Mouse (Mus musculus) monocyte, adult 5-6 weeks (primary cell): ENCODE data around the gene Galk1. TPM values are rescaled to one million over a fixed set of nuclear protein-coding genes. Genes with fewer than 3 reads are reported as not detected.

Experiments
- total RNA-seq: library from RNA; stranded (forward); fragments of 200-1000, 200-491, 200-594 nt; gene quantifications from 3 replicates; pipeline ENCODE4 v1.2.3, GENCODE M21; 2017

Gene Galk1
- total RNA-seq, 1 experiment from 2014 or later = 5.8 TPM

Other genes with a start within 250 kb of the Galk1 start
- gene Tmem94, start 247.3 kb downstream of the Galk1 start, total RNA-seq = 10.8 to 33.1 TPM (median 10.9 TPM) in 3 replicates
- 0.19 to 5.1 TPM (median 0.78 TPM) in 3 replicates for gene Caskin2, start 199.1 kb downstream of the Galk1 start, total RNA-seq
- 6.3 to 11.7 TPM (median 7.3 TPM) in 3 replicates for gene Tsen54, start 198.0 kb downstream of the Galk1 start, total RNA-seq
- 10.4 to 25.9 TPM (median 10.7 TPM) in 3 replicates for gene Llgl2, start 188.7 kb downstream of the Galk1 start, total RNA-seq
- gene Myo15b, start 154.3 kb downstream of the Galk1 start, total RNA-seq = not detected in 3 replicates
- gene Smim5, start 112.8 kb downstream of the Galk1 start, total RNA-seq = 0.87 to 5.0 TPM (median 0.96 TPM) in 3 replicates
- 0.49 TPM in 1 of 3 replicates, not detected in the others for gene Smim6, start 100.7 kb downstream of the Galk1 start, total RNA-seq
- gene Sap30bp, start 79.4 kb downstream of the Galk1 start, total RNA-seq = 109 to 210 TPM (median 121 TPM) in 3 replicates
- 16.2 to 25.6 TPM (median 23.2 TPM) in 3 replicates for gene Recql5, start 79.2 kb downstream of the Galk1 start, total RNA-seq
- not detected in 3 replicates for gene Itgb4, start 38.0 kb downstream of the Galk1 start, total RNA-seq
- gene H3f3b, start 15.2 kb upstream of the Galk1 start, total RNA-seq = 1,370 to 2,118 TPM (median 2,068 TPM) in 3 replicates
- 8.3 to 18.3 TPM (median 11.6 TPM) in 3 replicates for gene Unk, start 17.6 kb upstream of the Galk1 start, total RNA-seq
- 27.7 to 53.1 TPM (median 29.1 TPM) in 3 replicates for gene Unc13d, start 65.2 kb upstream of the Galk1 start, total RNA-seq
- 59.0 to 73.8 TPM (median 62.7 TPM) in 3 replicates for gene Wbp2, start 74.3 kb upstream of the Galk1 start, total RNA-seq
- not detected in 3 replicates for gene Trim47, start 114.5 kb upstream of the Galk1 start, total RNA-seq
- 13.9 to 23.1 TPM (median 20.1 TPM) in 3 replicates for gene Trim65, start 118.4 kb upstream of the Galk1 start, total RNA-seq
- gene Mrpl38, start 126.1 kb upstream of the Galk1 start, total RNA-seq = 10.7 to 28.4 TPM (median 15.3 TPM) in 3 replicates
- gene Fbf1, start 155.4 kb upstream of the Galk1 start, total RNA-seq = 12.9 to 31.1 TPM (median 16.4 TPM) in 3 replicates
- gene Ten1, start 186.1 kb upstream of the Galk1 start, total RNA-seq = 27.4 to 31.3 TPM (median 30.8 TPM) in 3 replicates
- 26.1 to 35.6 TPM (median 28.5 TPM) in 3 replicates for gene Acox1, start 186.3 kb upstream of the Galk1 start, total RNA-seq
- 0.21 TPM in 1 of 3 replicates, not detected in the others for gene Evpl, start 225.4 kb upstream of the Galk1 start, total RNA-seq